Mouse (Mus musculus) liver, embryonic 16.5 days (tissue): ENCODE data around the gene Ssh2. TPM values are rescaled to one million over a fixed set of nuclear protein-coding genes. Genes with fewer than 3 reads are reported as not detected.

Source experiments
- ATAC-seq: fragments of 200-750 bp; cut with Nextera tagmentation; 2 replicates; pipeline ENCODE4 v1.8.0; 2017; ENCODE audit warnings: low read depth, mild to moderate bottlenecking, moderate number of reproducible peaks, moderate library complexity
- H3K27ac ChIP-seq: fragments of 300-500 bp; sonication (generic); 2 replicates; pipeline ENCODE4 v1.5.1; 2014; ENCODE audit warnings: mild to moderate bottlenecking, low read length
- H3K27me3 ChIP-seq: fragments of 300-500 bp; sonication (generic); 2 replicates; pipeline ENCODE4 v1.6.1; 2014; ENCODE audit warnings: low read depth, low read length, mixed read lengths; ENCODE audit not compliant: control insufficient read depth, insufficient read depth
- H3K36me3 ChIP-seq: fragments of 300-500 bp; sonication (generic); 2 replicates; pipeline ENCODE4 v1.6.1; 2014; ENCODE audit warnings: mild to moderate bottlenecking; ENCODE audit not compliant: control insufficient read depth, insufficient read depth
- H3K4me1 ChIP-seq: fragments of 300-500 bp; sonication (generic); 2 replicates; pipeline ENCODE4 v1.6.1; 2014; ENCODE audit warnings: low read depth, low read length, mixed read lengths; ENCODE audit not compliant: control insufficient read depth
- H3K4me2 ChIP-seq: fragments of 300-500 bp; sonication (generic); 2 replicates; pipeline ENCODE4 v1.6.1; 2014; ENCODE audit warnings: low read depth, low read length, mixed read lengths
- H3K4me3 ChIP-seq: fragments of 300-500 bp; sonication (generic); 2 replicates; pipeline ENCODE4 v1.5.1; 2014; ENCODE audit warnings: low read depth, mild to moderate bottlenecking, low read length
- H3K9ac ChIP-seq: fragments of 300-500 bp; sonication (generic); 2 replicates; pipeline ENCODE4 v1.6.1; 2014; ENCODE audit warnings: low read depth, low read length
- H3K9me3 ChIP-seq: fragments of 300-500 bp; sonication (generic); replicated peaks from 2 replicates; pipeline ENCODE4 v1.6.1; 2016; ENCODE audit warnings: low read length; ENCODE audit not compliant: control insufficient read depth
- WGBS: fragments of 180-500 bp; shearing (Covaris S2); extraction: QIAGEN DNeasy Blood & Tissue Kit; methylation state at CpG from one replicate; pipeline ENCODE4 v1.1.7; 2014; ENCODE audit not compliant: insufficient replicate concordance; 5-methylcytosine and 5-hydroxymethylcytosine counted together
- polyA plus RNA-seq: library from polyadenylated mRNA; unstranded; fragments of >200 nt; fragmentation: Nextera tagmentation; extraction: Ambion mirVana; gene quantifications from 2 replicates; pipeline ENCODE4 v1.2.1, GENCODE M21; 2015

Ssh2 gene
- polyA plus RNA-seq, 1 experiment from 2014 or later = 4.7 TPM

- Histone ChIP-seq H3K4me2 (no peak overlapping the region), H3K27ac (no peak overlapping the region), H3K4me3 (no peak overlapping the region), H3K9ac (no peak overlapping the region), H3K27me3 (no peaks in the 10 kb centered on the region), H3K36me3 (peaks cover 9% of the 10 kb centered on the region; the same call in 1 of the 2 replicates), H3K9me3 (no peaks in the 10 kb centered on the region), H3K4me1 (peaks cover 6% of the 10 kb centered on the region)
- ATAC-seq = no peak
- WGBS = 94% methylated on average over 14 of the region's 14 CpGs
Measured at GRCm38 (mm10) chr11:77506273-77506672, 290.2 kb downstream of the Ssh2 start.

- Histone ChIP-seq H3K9ac (no peak overlapping the region), H3K9me3 (no peaks in the 10 kb centered on the region), H3K27me3 (no peaks in the 10 kb centered on the region), H3K4me3 (no peak overlapping the region), H3K4me1 (peaks cover 6% of the 10 kb centered on the region), H3K27ac (no peak overlapping the region), H3K36me3 (peaks cover 9% of the 10 kb centered on the region; the same call in 1 of the 2 replicates), H3K4me2 (no peak overlapping the region)
- WGBS = 73% methylated on average over 6 of the region's 6 CpGs
- ATAC-seq = no peak
Measured at GRCm38 (mm10) chr11:77506941-77507340, 290.9 kb downstream of the Ssh2 start.

GRCm38 (mm10) chr11:77507426-77507825 is 291.3 kb downstream of the Ssh2 start:
- Histone ChIP-seq H3K9me3 (no peaks in the 10 kb centered on the region), H3K9ac (no peak overlapping the region), H3K27me3 (no peaks in the 10 kb centered on the region), H3K36me3 (peaks cover 9% of the 10 kb centered on the region; the same call in 1 of the 2 replicates), H3K4me2 (no peak overlapping the region), H3K27ac (no peak overlapping the region), H3K4me3 (no peak overlapping the region), H3K4me1 (peaks cover 9% of the 10 kb centered on the region)
- no peak for ATAC-seq
- 63% methylated on average over 4 of the region's 4 CpGs for WGBS

- H3K27ac ChIP-seq = no peak overlapping the region
- H3K27me3 ChIP-seq = no peaks in the 10 kb centered on the region
- H3K36me3 ChIP-seq = peaks cover 9% of the 10 kb centered on the region; the same call in 1 of the 2 replicates
- ATAC-seq = peak; percentile 44
- peak overlapping the region; percentile 43 for H3K4me3 ChIP-seq
- peaks cover 15% of the 10 kb centered on the region for H3K4me1 ChIP-seq
- peak overlapping the region; percentile 66 for H3K4me2 ChIP-seq
- 22% methylated on average over 49 of the region's 49 CpGs for WGBS
- peak overlapping the region; percentile 47 for H3K9ac ChIP-seq
- no peaks in the 10 kb centered on the region for H3K9me3 ChIP-seq
Measured at GRCm38 (mm10) chr11:77508068-77509021, 292.3 kb downstream of the Ssh2 start.

Other genes with a start within 250 kb of the Ssh2 start
- 1.7 and 1.9 TPM in 2 replicates for gene Slc6a4, start 217.7 kb upstream of the Ssh2 start, polyA plus RNA-seq
- gene Nsrp1, start 137.9 kb upstream of the Ssh2 start, polyA plus RNA-seq = 22.2 and 26.6 TPM in 2 replicates
- gene Efcab5, start 27.3 kb upstream of the Ssh2 start, polyA plus RNA-seq = 0.04 and 0.08 TPM in 2 replicates
- gene Coro6, start 246.1 kb downstream of the Ssh2 start, polyA plus RNA-seq = 0.16 and 0.45 TPM in 2 replicates